Mouse (Mus musculus) cerebellum, adult 9-11 months (tissue): ENCODE measurements around the gene Scn11a.

ENCODE experiments used
- DNase-seq: peaks from one replicate; pipeline ENCODE4 v3.0.0; 2022

Scn11a gene

GRCm38 (mm10) chr9:119825297-119825696, at the start of gene Scn11a:
Scn11a (minus strand) TSS chr9:119825456.
- DNase-seq: no peak

DNA sequence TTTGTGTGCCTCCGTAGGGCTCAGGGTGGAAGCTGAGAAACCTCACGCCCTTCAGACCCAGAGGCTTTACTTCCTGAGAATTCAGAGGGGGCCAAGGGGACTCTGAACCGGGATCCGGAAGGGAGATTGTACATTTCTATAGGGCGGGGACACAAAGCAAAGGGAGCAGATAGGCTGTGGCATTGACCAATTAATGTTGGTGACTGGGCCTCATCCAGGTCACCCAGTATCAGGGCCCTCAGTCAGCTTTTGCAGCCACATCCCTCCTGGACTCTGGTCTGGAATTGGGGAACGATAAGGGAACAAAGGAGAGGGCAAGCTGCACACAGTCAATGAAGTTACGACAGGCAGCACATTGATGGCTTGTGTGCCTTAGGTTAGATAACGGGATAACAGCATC, 28.9 kb upstream of the Scn11a start:
- no peak for DNase-seq

DNA sequence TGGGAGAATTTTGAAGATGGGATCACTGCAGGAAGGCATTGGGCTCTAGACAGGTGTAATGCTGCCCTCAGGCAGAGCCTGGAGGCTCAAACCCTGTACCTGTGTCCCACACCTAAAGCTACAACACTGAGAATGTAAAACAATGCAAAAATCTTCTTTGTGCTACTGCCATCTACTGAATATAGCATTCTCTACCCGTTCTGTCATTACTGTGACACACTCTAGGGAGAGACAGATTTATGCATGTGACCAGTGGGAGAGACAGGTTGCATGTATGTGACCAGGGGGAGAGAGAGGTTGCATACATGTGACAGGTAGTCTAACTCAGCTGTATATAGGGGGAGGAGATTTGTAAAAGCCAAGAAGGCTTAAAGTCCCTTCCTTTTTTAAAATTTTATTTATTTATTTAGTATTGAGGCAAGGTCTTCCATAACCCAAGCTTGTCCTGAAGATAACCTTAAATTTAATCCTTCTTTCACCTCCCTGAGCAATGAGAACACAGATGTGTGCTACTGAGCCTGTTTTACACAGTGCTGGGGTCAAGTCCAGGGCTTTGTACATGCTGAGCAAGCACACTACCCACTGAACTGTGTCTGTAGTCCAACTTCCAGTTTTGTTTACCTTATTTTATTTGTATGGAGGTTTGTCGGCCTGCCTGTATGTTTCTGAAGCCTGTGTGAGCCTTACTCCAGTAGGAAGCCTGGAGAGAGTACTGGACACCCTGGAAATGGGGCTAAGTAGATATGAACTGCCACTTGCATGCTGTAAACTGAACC, 28.0 kb upstream of the Scn11a start:
- DNase-seq: no peak

- no peak for DNase-seq
Observed at GRCm38 (mm10) chr9:119852347-119853030, 27.2 kb upstream of the Scn11a start.

DNA sequence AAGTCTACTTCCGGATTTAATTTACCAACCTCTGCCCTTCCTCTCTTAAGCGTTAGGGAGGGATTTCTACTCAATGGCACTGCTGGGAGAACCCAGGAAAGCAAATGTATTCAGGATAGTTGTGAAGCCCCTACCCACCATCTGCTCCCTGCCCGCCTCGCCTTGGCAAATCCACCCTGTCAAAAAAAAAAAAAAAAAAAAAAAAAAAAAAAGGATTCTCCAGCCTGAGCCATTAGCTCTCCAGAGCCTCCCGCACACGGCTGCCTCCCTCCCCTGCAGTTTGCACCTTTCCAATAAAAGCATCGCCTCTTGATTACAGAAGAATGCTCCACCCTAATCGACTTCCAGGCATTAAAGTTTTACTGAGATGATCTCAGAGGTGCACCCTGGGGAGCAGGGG, 24.0 kb upstream of the Scn11a start:
- no peak for DNase-seq

GRCm38 (mm10) chr9:119848671-119849070, 23.4 kb upstream of the Scn11a start:
- DNase-seq: no peak

DNA sequence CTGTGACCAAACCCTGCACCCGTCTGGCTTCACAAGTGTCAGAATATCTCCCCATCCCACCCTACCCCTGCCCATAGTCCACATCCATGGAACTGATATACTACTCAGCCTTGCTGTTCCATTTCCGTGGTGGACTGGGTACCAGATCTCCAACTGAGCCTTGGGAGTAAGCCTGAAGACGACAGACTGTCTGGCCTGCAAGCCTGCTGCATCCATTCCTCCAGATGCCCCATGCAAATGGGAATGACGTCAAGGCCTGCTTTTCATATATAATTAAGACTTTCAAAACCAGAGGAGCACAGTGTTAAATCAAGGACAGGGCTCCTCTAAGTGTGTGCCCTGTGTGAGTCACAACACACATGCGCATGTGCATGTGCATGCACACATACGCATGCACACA, 21.9 kb upstream of the Scn11a start:
- no peak for DNase-seq

- no peak for DNase-seq
Observed at GRCm38 (mm10) chr9:119844724-119845123, 19.5 kb upstream of the Scn11a start.

GRCm38 (mm10) chr9:119843549-119843948, 18.3 kb upstream of the Scn11a start:
- DNase-seq: no peak

DNA sequence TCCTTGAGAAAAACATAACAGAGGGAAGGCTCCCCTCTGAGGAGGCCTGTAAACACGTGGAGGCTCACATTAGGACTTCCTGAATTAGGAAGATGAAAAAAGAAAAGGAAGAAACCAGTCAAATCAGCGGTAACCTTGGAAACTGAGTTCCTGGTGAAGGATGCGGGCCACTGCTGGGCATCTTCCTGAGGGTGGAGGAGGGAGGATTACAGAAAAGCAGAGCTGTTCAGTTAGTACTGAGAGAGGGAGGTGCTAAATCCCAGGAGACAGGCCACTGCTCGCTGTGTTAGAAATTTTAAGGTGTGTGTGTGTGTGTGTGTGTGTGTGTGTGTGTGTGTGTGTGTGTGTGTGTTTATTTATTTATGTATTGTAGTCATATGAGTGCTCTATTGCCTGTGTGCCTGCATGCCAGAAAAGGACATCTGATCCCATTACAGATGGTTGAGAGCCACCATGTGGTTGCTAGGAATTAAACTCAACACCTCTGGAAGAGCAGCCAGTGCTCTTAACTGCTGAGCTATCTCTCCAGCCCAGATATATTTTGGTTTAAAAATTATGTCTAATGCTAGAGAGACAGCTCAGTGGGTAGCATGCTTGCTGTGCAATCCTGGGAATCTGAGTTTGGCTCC, 17.4 kb upstream of the Scn11a start:
- no peak for DNase-seq

DNA sequence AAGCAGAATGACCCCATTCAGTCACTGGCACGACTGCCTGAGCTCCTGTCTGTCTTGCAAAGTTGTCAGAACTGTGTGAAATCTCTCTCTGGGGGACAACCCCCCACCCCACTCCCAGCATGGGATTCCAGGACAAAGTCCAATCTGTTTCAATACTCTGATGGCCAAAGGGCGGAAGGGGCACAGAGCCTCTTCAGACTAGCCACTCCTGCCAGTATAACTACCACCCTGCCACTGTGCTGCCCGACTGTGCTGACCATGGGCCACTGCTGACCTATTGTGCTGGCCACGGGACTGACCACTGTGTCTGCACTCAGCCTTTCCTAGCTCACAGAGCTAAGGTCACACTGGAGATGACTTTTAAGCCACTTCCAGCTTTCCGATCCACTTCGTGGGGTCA, 16.8 kb upstream of the Scn11a start:
- peak; percentile 5 for DNase-seq

DNA sequence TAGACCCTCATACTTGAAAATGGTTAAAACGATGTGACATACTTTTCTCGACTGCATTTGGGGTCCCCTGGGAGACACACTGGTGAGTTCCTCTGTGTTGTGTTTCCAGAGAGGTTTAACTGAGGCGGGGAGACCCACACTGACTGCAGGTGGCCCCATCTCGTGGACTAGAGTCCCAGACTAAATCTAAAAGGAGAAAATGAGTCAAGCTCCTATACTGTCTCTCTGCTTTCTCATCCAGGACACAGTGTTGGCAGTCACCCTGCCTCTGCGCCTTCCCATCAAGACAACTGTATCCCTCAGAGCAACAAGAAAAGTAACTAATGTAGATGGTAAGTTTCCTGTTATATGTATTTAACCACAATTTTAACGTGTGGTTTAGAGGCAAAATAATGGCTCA, 15.9 kb upstream of the Scn11a start:
- no peak for DNase-seq

DNA sequence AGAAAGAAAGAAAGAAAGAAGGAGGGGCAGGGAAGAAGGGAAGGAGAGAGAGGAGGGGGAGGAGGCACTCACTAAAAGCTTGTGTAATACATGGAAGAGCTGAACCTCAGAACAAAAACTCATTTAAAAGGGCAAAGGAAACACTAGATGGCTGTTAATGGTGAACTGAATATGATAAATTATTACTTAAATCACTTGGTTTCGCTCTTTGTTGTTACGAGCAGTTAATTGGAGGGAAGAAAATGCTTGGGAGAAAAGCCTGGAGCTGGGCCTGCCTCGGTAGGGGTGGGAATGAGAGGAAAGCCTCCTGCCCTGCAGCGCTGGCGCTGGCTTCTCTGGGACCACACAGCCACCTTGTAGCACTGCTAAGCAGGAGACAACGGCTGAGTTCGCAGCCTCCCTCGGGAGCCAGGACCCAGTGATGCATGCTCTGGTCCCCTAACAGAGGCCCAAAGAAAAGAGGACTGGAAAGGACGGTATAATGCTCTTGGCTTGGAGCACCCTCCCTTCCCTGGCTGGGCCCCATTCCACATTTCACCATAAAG, 10.4 kb upstream of the Scn11a start:
- DNase-seq: no peak

GRCm38 (mm10) chr9:119831001-119831400, 5.7 kb upstream of the Scn11a start:
- no peak for DNase-seq

- no peak for DNase-seq
Observed at GRCm38 (mm10) chr9:119823722-119824121, 1.5 kb downstream of the Scn11a start.

DNA sequence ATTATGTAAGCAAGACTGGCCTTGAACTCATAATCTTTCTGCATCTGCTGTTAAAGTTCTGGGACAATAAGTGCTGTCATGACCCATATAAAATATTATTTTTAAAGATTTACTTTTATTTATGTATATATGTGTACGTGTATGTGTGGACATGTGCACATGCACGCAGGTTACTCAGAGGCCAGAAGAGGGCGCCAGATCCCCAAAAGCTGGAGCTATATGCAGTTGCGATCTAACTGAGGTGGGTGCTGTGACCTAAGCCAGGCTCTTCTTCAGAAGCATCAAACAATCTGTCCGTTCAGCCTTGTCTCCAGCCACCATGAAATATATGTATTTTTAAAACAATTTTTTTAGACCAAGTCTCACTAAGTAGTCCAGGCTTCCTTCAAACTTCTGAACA, 11.6 kb downstream of the Scn11a start:
- no peak for DNase-seq

DNA sequence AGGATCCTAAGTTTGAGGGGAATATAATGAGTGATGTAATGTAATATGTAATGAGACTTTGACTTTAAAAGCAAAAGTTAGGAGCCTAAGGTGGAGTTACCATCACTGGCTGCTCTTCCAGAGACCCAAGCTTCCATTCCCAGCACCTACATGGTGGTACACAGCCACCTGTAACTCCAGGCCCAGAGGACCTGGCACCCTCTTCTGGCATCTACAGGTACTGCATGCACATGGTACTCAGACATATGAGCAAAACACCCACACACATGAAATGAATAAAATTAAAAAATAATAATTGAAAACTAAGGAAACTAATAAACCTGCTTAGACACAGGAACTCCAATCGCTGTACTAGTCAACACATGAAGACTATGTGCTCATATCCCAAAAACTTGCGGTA, 18.8 kb downstream of the Scn11a start:
- no peak for DNase-seq

DNA sequence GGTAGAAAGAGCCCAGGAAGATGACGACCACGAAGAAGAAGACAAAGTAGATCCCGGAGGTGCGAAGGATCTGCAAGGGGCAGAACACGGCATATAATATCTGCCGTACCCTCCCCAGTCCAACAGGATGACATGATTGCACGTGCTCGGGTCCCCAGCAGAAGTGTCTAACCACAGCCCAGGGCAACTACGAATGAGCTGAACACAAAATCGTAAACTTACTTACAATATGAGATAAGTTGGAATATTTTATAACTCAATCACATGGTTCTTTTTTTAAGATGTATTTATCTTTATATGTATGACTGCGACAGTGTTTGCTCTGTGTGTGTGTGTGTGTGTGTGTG, 20.8 kb downstream of the Scn11a start:
- no peak for DNase-seq

- no peak for DNase-seq
Observed at GRCm38 (mm10) chr9:119803845-119804500, 21.3 kb downstream of the Scn11a start.

DNA sequence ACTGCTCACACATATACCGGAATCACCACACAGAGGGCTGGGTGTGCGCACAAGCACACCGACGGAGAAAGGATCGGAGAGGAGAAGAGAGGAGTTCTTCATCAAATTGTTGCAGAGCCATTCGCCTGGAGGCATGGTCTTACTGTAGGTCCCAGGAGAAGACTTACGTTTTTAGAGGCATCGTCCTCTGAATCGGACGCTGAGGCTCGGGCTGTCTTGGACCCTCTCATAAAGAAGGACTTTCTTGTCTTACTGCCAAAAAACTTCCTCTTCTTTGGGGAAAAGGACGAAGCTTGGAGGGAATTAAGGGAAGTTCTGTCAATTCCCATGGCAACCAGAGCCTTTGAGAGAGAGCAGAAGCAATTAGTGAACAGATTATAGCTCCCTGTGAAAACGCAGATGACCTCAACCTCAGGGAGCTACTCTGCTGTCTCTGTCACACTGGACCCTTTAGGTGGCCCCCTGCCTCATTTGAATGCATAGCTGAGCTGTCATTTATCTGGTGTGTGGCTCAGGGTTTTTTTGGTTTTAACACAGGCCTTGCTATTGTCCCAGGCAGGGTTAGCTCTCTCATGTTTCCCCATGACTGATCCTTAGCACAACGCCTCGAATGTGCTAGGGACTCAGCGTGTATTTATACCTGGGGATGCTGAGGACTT, 22.0 kb downstream of the Scn11a start:
- DNase-seq: no peak

GRCm38 (mm10) chr9:119801460-119801859, 23.8 kb downstream of the Scn11a start:
- no peak for DNase-seq

DNA sequence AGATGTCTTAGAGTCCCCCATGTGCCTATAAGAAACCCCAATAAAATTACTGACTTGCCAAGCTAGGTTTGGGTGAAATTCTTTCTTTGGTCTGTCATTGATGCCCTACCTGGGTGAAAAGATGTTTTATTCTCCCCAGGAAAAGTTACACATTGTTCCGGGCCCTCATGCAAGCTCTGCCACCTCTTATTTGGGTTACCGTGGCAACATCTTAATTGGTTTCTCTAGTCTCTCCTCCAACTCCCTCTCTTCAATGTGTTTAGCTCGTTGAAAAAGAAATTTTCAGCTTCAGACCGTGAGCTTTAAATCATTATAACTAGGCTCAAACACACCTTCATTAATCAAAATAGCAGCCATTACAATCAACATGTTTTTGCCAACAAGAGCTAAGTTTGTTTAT, 28.5 kb downstream of the Scn11a start:
- no peak for DNase-seq
